Mouse (Mus musculus): ENCODE data around the gene Kmt2a. TPM values are rescaled to one million over a fixed set of nuclear protein-coding genes. Genes with fewer than 3 reads are reported as not detected.
A peak's percentile ranks its signal among the peaks of the same experiment; 100 is the strongest.
"Not testable (repeated sequence)": the region's sequence is repeated elsewhere in the genome, so short reads cannot be mapped to it uniquely, and the experiment has no call there.

Gene Kmt2a
- total RNA-seq, 2 experiments from 2014 or later, result 7.0 to 61.0 TPM

- no peak for ATAC-seq (replicated peaks; ENCODE audit: poor library complexity)
Observed at GRCm38 (mm10) chr9:44826660-44827059, 54.4 kb downstream of the Kmt2a start.

GRCm38 (mm10) chr9:44819920-44820827, 60.9 kb downstream of the Kmt2a start:
- ATAC-seq (replicated peaks; ENCODE audit: poor library complexity), result no peak

- no peak for ATAC-seq (replicated peaks; ENCODE audit: poor library complexity)
Observed at GRCm38 (mm10) chr9:44817522-44817921, 63.6 kb downstream of the Kmt2a start.

- ATAC-seq (replicated peaks; ENCODE audit: poor library complexity), result no peak
Observed at GRCm38 (mm10) chr9:44814179-44814578, 66.9 kb downstream of the Kmt2a start.

GRCm38 (mm10) chr9:44810316-44810715, 70.8 kb downstream of the Kmt2a start:
- ATAC-seq (replicated peaks; ENCODE audit: poor library complexity), result no peak

- ATAC-seq (replicated peaks; ENCODE audit: poor library complexity), result no peak
Observed at GRCm38 (mm10) chr9:44807778-44808177, 73.3 kb downstream of the Kmt2a start.

- no peak for ATAC-seq (replicated peaks; ENCODE audit: poor library complexity)
Observed at GRCm38 (mm10) chr9:44807141-44807540, 74.0 kb downstream of the Kmt2a start.

GRCm38 (mm10) chr9:44805536-44805935, 75.6 kb downstream of the Kmt2a start:
- no peak for ATAC-seq (replicated peaks; ENCODE audit: poor library complexity)

- no peak for ATAC-seq (replicated peaks; ENCODE audit: poor library complexity)
Observed at GRCm38 (mm10) chr9:44804678-44805077, 76.4 kb downstream of the Kmt2a start.

- no peak for ATAC-seq (replicated peaks; ENCODE audit: poor library complexity)
Observed at GRCm38 (mm10) chr9:44802808-44803450, 78.2 kb downstream of the Kmt2a start, which contains the start of gene Ttc36. TSS of gene Ttc36 (minus strand) at chr9:44803072.

GRCm38 (mm10) chr9:44801669-44802068, 79.4 kb downstream of the Kmt2a start:
- no peak for ATAC-seq (replicated peaks; ENCODE audit: poor library complexity)

- ATAC-seq (replicated peaks; ENCODE audit: poor library complexity), result no peak
Observed at GRCm38 (mm10) chr9:44799958-44800324, 81.2 kb downstream of the Kmt2a start.

- ATAC-seq (replicated peaks; ENCODE audit: poor library complexity), result peak; percentile 96
Observed at GRCm38 (mm10) chr9:44799102-44799957, 81.8 kb downstream of the Kmt2a start, which contains the start of gene Tmem25. TSS of gene Tmem25 (minus strand) at chr9:44799307.

- ATAC-seq (replicated peaks; ENCODE audit: poor library complexity), result no peak
Observed at GRCm38 (mm10) chr9:44798298-44798697, 82.8 kb downstream of the Kmt2a start.

- ATAC-seq (replicated peaks; ENCODE audit: poor library complexity), result no peak
Observed at GRCm38 (mm10) chr9:44792842-44793241, 88.3 kb downstream of the Kmt2a start.

GRCm38 (mm10) chr9:44772750-44773651, 108.1 kb downstream of the Kmt2a start:
- peak; percentile 99 for ATAC-seq (replicated peaks; ENCODE audit: poor library complexity)

GRCm38 (mm10) chr9:44772392-44772749, 108.7 kb downstream of the Kmt2a start:
- ATAC-seq (replicated peaks; ENCODE audit: poor library complexity), result no peak; the same call in 1 of the 2 replicates

- no peak for ATAC-seq (replicated peaks; ENCODE audit: poor library complexity)
Observed at GRCm38 (mm10) chr9:44771376-44771775, 109.7 kb downstream of the Kmt2a start.

GRCm38 (mm10) chr9:44768029-44768394, 113.1 kb downstream of the Kmt2a start:
- ATAC-seq (replicated peaks; ENCODE audit: poor library complexity), result not testable (repeated sequence)
